Mouse (Mus musculus) skeletal muscle tissue, adult 2 months (tissue): Measurements from ENCODE around the gene Orai2.
"Not testable (repeated sequence)": the region's sequence is repeated elsewhere in the genome, so short reads cannot be mapped to it uniquely, and the experiment has no call there.

Experiments
- DNase-seq: peaks from one replicate; pipeline ENCODE4 v3.0.0-alpha.2; 2012; ENCODE audit warnings: low read depth, low spot score

Orai2 gene

GRCm38 (mm10) chr5:136173606-136174463 is 3.3 kb upstream of the Orai2 start:
- DNase-seq: no peak

- DNase-seq: no peak
These were observed 2.4 kb upstream of the Orai2 start for GRCm38 (mm10) chr5:136172939-136173338.

- no peak for DNase-seq
These were observed 1.1 kb upstream of the Orai2 start for GRCm38 (mm10) chr5:136171363-136172341.

- DNase-seq: no peak
These were observed 644 bp downstream of the Orai2 start for GRCm38 (mm10) chr5:136169626-136170511.

GRCm38 (mm10) chr5:136168071-136168470 is 2.4 kb downstream of the Orai2 start:
- DNase-seq: no peak

- no peak for DNase-seq
These were observed 3.2 kb downstream of the Orai2 start for GRCm38 (mm10) chr5:136167296-136167695.

GRCm38 (mm10) chr5:136165246-136165645 is 5.3 kb downstream of the Orai2 start:
- no peak for DNase-seq

- no peak for DNase-seq
These were observed 6.6 kb downstream of the Orai2 start for GRCm38 (mm10) chr5:136163807-136164474.

GRCm38 (mm10) chr5:136160084-136160483 is 10.4 kb downstream of the Orai2 start:
- peak; percentile 72 for DNase-seq

GRCm38 (mm10) chr5:136155399-136155798 is 15.1 kb downstream of the Orai2 start:
- no peak for DNase-seq

- peak; percentile 24 for DNase-seq
These were observed 18.1 kb downstream of the Orai2 start for GRCm38 (mm10) chr5:136152365-136152764.

GRCm38 (mm10) chr5:136149134-136149576 is 21.4 kb downstream of the Orai2 start:
- DNase-seq: not testable (repeated sequence)

GRCm38 (mm10) chr5:136147704-136148103 is 22.8 kb downstream of the Orai2 start:
- no peak for DNase-seq

- DNase-seq: no peak
These were observed 23.6 kb downstream of the Orai2 start for GRCm38 (mm10) chr5:136146936-136147335.

GRCm38 (mm10) chr5:136144606-136145430 is 25.7 kb downstream of the Orai2 start:
- DNase-seq: no peak

GRCm38 (mm10) chr5:136143161-136143755 is 27.3 kb downstream of the Orai2 start:
- no peak for DNase-seq

- no peak for DNase-seq
These were observed 27.8 kb downstream of the Orai2 start for GRCm38 (mm10) chr5:136142746-136143145.

- peak; percentile 30 for DNase-seq
These were observed 30.4 kb downstream of the Orai2 start for GRCm38 (mm10) chr5:136140057-136140482.

- no peak for DNase-seq
These were observed 31.1 kb downstream of the Orai2 start for GRCm38 (mm10) chr5:136139393-136139792.
